Mouse (Mus musculus): ENCODE data around the gene Rabep1.

- TF ChIP-seq CTCF (IDR thresholded peaks at IDR 0.05; ENCODE audit: low read depth, low read length) = no peak
- no peak for TF ChIP-seq POLR2A (IDR thresholded peaks at IDR 0.05; ENCODE audit: extremely low read depth, insufficient read depth, low read length)
Measured at GRCm38 (mm10) chr11:70802865-70803261, 41.7 kb upstream of the Rabep1 start.
